Mouse (Mus musculus): ENCODE results near the gene Itga8. TPM values are rescaled to one million over a fixed set of nuclear protein-coding genes. Genes with fewer than 3 reads are reported as not detected.

Itga8 gene
- total RNA-seq, 1 experiment = 2.5 TPM

DNA sequence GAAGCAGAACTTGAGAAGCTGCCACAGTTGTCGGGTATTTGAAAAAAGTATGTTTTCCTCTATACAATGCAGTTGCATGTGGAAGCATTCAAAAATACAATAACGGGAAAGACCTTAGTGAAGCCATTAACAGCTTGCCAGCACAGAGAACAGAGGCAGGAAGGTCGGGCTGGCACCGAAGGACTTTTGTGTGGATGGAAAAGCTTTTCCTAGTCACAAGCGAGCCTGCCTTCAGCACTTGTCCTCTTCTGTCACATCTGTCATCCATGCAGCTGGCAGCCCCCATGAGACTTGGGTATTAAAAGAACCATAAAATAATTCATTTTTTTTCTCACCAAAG is 27.3 kb upstream of the Itga8 start:
- TF ChIP-seq CHD2 (IDR thresholded peaks at IDR 0.05; ENCODE audit: low read depth, low read length) = no peak
- no peak for TF ChIP-seq ZNF384 (IDR thresholded peaks at IDR 0.05; ENCODE audit: low read depth, low read length)
- no peak for TF ChIP-seq ZC3H11A (IDR thresholded peaks at IDR 0.05; ENCODE audit: borderline replicate concordance, low read depth, low read length)
- TF ChIP-seq MAFK (IDR thresholded peaks at IDR 0.05; ENCODE audit: insufficient read depth, low read depth, low read length) = no peak
- TF ChIP-seq HCFC1 (IDR thresholded peaks at IDR 0.05; ENCODE audit: borderline replicate concordance, insufficient read depth, low read length) = no peak
- in situ Hi-C loops (cut with MboI; ENCODE audit: low sequenced_read_pairs in 2 of 2, unreplicated experiment in 2 of 2) = no loop called here
- no peak overlapping the region for H3K27ac ChIP-seq (ENCODE audit: insufficient read depth, low read depth, low read length, poor library complexity, severe bottlenecking)
- H3K9ac ChIP-seq (ENCODE audit: insufficient read depth, low read depth, low read length, poor library complexity, severe bottlenecking) = no peak overlapping the region
- no peak for DNase-seq (ENCODE audit: low read depth, low spot score)
- no peaks in the 10 kb centered on the region for H3K36me3 ChIP-seq (ENCODE audit: control insufficient read depth, insufficient read depth, low read length, poor library complexity, severe bottlenecking)
- no peaks in the 10 kb centered on the region for H3K9me3 ChIP-seq (ENCODE audit: control insufficient read depth, insufficient read depth, low read depth, low read length)
- H3K4me3 ChIP-seq (ENCODE audit: insufficient read depth in 1 of 2, low read depth in 1 of 2, low read length in 2 of 2, poor library complexity in 1 of 2, severe bottlenecking in 1 of 2) = no peak overlapping the region
- peaks cover 2 to 6% of the 10 kb centered on the region in 2 experiments; a peak in 2 of 4 replicates for H3K4me1 ChIP-seq (ENCODE audit: control insufficient read depth in 2 of 2, insufficient read depth in 2 of 2, low read length in 2 of 2, poor library complexity in 1 of 2)

DNA sequence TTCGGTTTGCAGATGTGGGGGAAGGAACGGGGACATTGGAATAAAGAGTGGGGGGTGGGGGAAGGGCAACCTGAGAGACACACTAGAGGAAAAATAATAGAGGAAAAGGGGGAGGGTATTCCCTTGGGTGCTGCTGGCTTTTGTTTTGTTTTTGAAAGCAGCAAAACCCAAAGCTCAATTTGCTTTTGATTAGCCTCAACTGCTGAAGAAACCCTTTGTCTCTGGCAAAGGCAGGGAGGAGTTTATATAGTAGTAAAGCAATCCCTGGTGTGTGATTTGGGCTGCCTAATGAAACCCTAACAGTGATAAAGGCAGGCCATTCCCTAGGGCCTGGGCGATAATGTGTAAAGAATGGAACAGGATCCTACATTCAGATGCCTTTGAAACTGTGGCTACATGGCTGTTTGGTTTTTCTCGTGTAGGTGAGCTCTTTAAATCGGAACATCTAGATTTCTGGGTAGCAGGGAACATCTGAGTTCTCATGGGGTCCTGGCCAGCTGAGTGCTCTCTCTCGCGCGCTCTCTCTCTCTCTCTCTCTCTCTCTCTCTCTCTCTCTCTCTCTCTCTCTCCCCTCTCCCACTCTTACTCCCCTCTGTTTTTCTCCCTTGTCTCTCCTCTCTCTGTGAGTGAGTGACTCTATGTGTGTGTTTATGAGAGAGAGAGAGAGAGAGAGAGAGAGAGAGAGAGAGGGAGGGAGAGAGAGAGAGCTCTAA is 26.8 kb upstream of the Itga8 start:
- Histone ChIP-seq H3K4me1 (ENCODE audit: control insufficient read depth in 2 of 2, insufficient read depth in 2 of 2, low read length in 2 of 2, poor library complexity in 1 of 2) (peaks cover 2 to 6% of the 10 kb centered on the region in 2 experiments; a peak in 2 of 4 replicates), H3K9ac (ENCODE audit: insufficient read depth, low read depth, low read length, poor library complexity, severe bottlenecking) (no peak overlapping the region), H3K36me3 (ENCODE audit: control insufficient read depth, insufficient read depth, low read length, poor library complexity, severe bottlenecking) (no peaks in the 10 kb centered on the region), H3K9me3 (ENCODE audit: control insufficient read depth, insufficient read depth, low read depth, low read length) (no peaks in the 10 kb centered on the region), H3K27ac (ENCODE audit: insufficient read depth, low read depth, low read length, poor library complexity, severe bottlenecking) (no peak overlapping the region), H3K4me3 (ENCODE audit: insufficient read depth in 1 of 2, low read depth in 1 of 2, low read length in 2 of 2, poor library complexity in 1 of 2, severe bottlenecking in 1 of 2) (no peak overlapping the region)
- in situ Hi-C loops (cut with MboI; ENCODE audit: low sequenced_read_pairs in 2 of 2, unreplicated experiment in 2 of 2) = no loop called here
- TF ChIP-seq CHD2 (IDR thresholded peaks at IDR 0.05; ENCODE audit: low read depth, low read length) (no peak), ZNF384 (IDR thresholded peaks at IDR 0.05; ENCODE audit: low read depth, low read length) (no peak), ZC3H11A (IDR thresholded peaks at IDR 0.05; ENCODE audit: borderline replicate concordance, low read depth, low read length) (no peak)
- no peak for DNase-seq (ENCODE audit: low read depth, low spot score)

DNA sequence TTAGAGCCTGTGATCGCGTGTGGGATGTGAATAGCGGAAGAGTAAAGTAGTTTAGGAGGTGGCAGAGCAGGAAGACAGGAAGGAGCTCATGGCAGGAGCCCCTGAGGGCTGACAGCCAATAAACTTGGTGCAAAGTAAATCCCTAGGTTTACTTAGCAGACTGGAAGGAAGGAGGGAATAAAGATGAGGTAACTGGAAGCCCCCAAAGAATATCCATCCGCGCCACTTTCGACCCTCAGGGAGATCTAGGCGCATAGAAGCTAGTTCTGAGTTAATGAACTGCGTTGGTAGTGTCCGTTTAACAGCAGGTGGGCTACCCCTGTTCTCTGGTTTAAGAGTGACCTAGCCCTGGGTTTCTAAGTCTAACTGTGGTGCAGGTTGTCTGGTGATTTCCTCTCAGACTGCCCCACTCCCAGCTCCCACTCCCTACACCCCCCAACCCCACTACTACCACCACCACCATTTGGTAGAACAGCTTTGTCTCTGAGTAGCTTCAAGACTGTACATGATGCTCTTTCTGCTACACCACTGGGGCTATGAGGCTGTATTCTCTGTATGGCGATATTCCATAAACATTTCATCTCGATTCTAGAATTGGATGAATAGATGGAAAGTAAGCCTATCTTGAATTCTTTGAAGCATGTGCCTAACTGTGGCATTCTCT is 26.1 kb upstream of the Itga8 start:
- H3K36me3 ChIP-seq (ENCODE audit: control insufficient read depth, insufficient read depth, low read length, poor library complexity, severe bottlenecking) = no peaks in the 10 kb centered on the region
- in situ Hi-C loops (cut with MboI; ENCODE audit: low sequenced_read_pairs in 2 of 2, unreplicated experiment in 2 of 2) = no loop called here
- H3K9me3 ChIP-seq (ENCODE audit: control insufficient read depth, insufficient read depth, low read depth, low read length) = no peaks in the 10 kb centered on the region
- TF ChIP-seq HCFC1 (IDR thresholded peaks at IDR 0.05; ENCODE audit: borderline replicate concordance, insufficient read depth, low read length) (no peak), CHD2 (IDR thresholded peaks at IDR 0.05; ENCODE audit: low read depth, low read length) (no peak), ZNF384 (IDR thresholded peaks at IDR 0.05; ENCODE audit: low read depth, low read length) (no peak), ZC3H11A (IDR thresholded peaks at IDR 0.05; ENCODE audit: borderline replicate concordance, low read depth, low read length) (no peak), MAFK (IDR thresholded peaks at IDR 0.05; ENCODE audit: insufficient read depth, low read depth, low read length) (no peak)
- H3K9ac ChIP-seq (ENCODE audit: insufficient read depth, low read depth, low read length, poor library complexity, severe bottlenecking) = no peak overlapping the region
- peak overlapping the region in 1 of 2 experiments; percentile 65; a peak in 2 of 4 replicates for H3K4me3 ChIP-seq (ENCODE audit: insufficient read depth in 1 of 2, low read depth in 1 of 2, low read length in 2 of 2, poor library complexity in 1 of 2, severe bottlenecking in 1 of 2)
- peaks cover 2 to 6% of the 10 kb centered on the region in 2 experiments; a peak in 2 of 4 replicates for H3K4me1 ChIP-seq (ENCODE audit: control insufficient read depth in 2 of 2, insufficient read depth in 2 of 2, low read length in 2 of 2, poor library complexity in 1 of 2)
- DNase-seq (ENCODE audit: low read depth, low spot score) = no peak
- no peak overlapping the region for H3K27ac ChIP-seq (ENCODE audit: insufficient read depth, low read depth, low read length, poor library complexity, severe bottlenecking)

DNA sequence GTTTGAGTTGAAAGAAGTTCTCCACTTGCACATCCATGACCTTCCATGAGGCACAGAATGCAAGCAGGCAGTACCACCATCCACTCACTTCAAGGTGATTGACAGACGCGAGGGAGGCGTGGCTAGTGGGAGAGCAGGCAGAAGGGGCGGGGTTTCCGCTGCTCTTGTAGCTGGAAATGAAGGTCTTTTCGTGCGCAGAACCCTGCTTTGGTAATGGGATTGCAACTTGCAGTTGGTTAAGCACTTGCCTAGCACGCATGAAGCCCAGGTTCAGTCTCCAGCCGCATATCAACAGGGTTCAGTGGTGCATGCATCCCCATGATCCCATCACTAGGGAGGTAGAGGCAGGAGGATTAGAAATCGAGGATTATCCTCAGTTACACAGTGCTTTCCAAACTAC is 25.5 kb upstream of the Itga8 start:
- no peaks in the 10 kb centered on the region for H3K9me3 ChIP-seq (ENCODE audit: control insufficient read depth, insufficient read depth, low read depth, low read length)
- peak; percentile 30 for DNase-seq (ENCODE audit: low read depth, low spot score)
- TF ChIP-seq MAFK (IDR thresholded peaks at IDR 0.05; ENCODE audit: insufficient read depth, low read depth, low read length) = no peak
- no peak for TF ChIP-seq ZNF384 (IDR thresholded peaks at IDR 0.05; ENCODE audit: low read depth, low read length)
- no peak for TF ChIP-seq CHD2 (IDR thresholded peaks at IDR 0.05; ENCODE audit: low read depth, low read length)
- no peak for TF ChIP-seq ZC3H11A (IDR thresholded peaks at IDR 0.05; ENCODE audit: borderline replicate concordance, low read depth, low read length)
- no peak for TF ChIP-seq HCFC1 (IDR thresholded peaks at IDR 0.05; ENCODE audit: borderline replicate concordance, insufficient read depth, low read length)
- no peak overlapping the region for H3K27ac ChIP-seq (ENCODE audit: insufficient read depth, low read depth, low read length, poor library complexity, severe bottlenecking)
- H3K4me3 ChIP-seq (ENCODE audit: insufficient read depth in 1 of 2, low read depth in 1 of 2, low read length in 2 of 2, poor library complexity in 1 of 2, severe bottlenecking in 1 of 2) = peak overlapping the region in 1 of 2 experiments; percentile 65; a peak in 2 of 4 replicates
- H3K36me3 ChIP-seq (ENCODE audit: control insufficient read depth, insufficient read depth, low read length, poor library complexity, severe bottlenecking) = no peaks in the 10 kb centered on the region
- in situ Hi-C loops (cut with MboI; ENCODE audit: low sequenced_read_pairs in 2 of 2, unreplicated experiment in 2 of 2) = no loop called here
- no peak overlapping the region for H3K9ac ChIP-seq (ENCODE audit: insufficient read depth, low read depth, low read length, poor library complexity, severe bottlenecking)
- peaks cover 2 to 6% of the 10 kb centered on the region in 2 experiments; a peak in 2 of 4 replicates for H3K4me1 ChIP-seq (ENCODE audit: control insufficient read depth in 2 of 2, insufficient read depth in 2 of 2, low read length in 2 of 2, poor library complexity in 1 of 2)

Data from ES-E14 (cell line).